Mouse (Mus musculus) heart, postnatal 10 days (tissue): ENCODE results near the gene Dguok. TPM values are rescaled to one million over a fixed set of nuclear protein-coding genes. Genes with fewer than 3 reads are reported as not detected.

Experiments used
- DNase-seq, 2 experiments: peaks; one replicate each; pipeline ENCODE4 v3.0.0; 2021
- intact Hi-C: fragments of 180-260 bp; cut with DNase I; formaldehyde crosslinking; loops from one replicate; pipeline ENCODE4 v1.15.1; 2025
- total RNA-seq, 2 experiments: library from RNA; stranded (reverse); gene quantifications; 2 replicates each; pipeline ENCODE4 v1.2.3; 2021

Gene Dguok
- total RNA-seq, 2 experiments from 2014 or later = 24.0 to 31.1 TPM

- intact Hi-C loops = loop anchor here (5.0 kb wide), 1 partner anchor 47 kb away; no protein-coding TSS in a partner anchor
- no peak for DNase-seq
These were observed 47.6 kb downstream of the Dguok start, which contains the start of gene Tet3 for GRCm38 (mm10) chr6:83459034-83459644. Tet3 (minus strand) TSS chr6:83459084.

- intact Hi-C loops = loop anchor here (5.0 kb wide), 1 partner anchor 45 kb away; no protein-coding TSS in a partner anchor
These were observed 49.6 kb downstream of the Dguok start for GRCm38 (mm10) chr6:83456984-83457810.

GRCm38 (mm10) chr6:83456131-83456983 is 50.4 kb downstream of the Dguok start:
- peak; percentile 82 to 85 for DNase-seq
- intact Hi-C loops = loop anchor here (5.0 kb wide), 1 partner anchor 44 kb away; no protein-coding TSS in a partner anchor

More at GRCm38 (mm10) chr6:83456984-83457810, 49.6 kb downstream of the Dguok start:
- DNase-seq = no peak

GRCm38 (mm10) chr6:83455328-83456130 is 51.2 kb downstream of the Dguok start:
- peak in 1 of 2 experiments; percentile 46 for DNase-seq
- intact Hi-C loops = loop anchor here (2.0 to 5.0 kb wide), 2 partner anchors 43 to 51 kb away; partner anchors contain the start of gene Dguok

DNA sequence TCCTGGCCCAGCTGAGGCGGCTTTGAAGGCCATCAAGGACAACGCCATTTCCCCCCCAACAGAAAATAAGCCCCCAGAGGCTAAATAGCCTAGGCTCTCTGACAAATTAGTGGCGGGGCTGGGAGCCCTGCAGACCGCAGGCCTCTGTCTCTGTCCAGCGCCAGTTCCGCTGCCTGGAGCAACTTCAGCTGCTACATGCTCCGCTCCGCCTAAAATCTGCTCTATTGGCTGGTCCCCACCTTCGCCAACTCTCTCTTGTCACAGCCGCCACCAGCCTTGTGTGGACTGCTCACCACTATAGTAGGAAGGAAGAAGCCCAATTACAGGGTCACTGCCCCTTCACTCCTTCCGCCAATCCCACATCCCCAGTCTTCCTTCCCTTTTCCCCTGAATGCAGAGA is 53.1 kb downstream of the Dguok start:
- intact Hi-C loops = loop anchor here (2.0 kb wide), 1 partner anchor 53 kb away; the partner anchor contains the start of gene Dguok
- peak in 1 of 2 experiments; percentile 27 for DNase-seq

- no peak for DNase-seq
- intact Hi-C loops = no loop called here
These were observed 56.1 kb downstream of the Dguok start for GRCm38 (mm10) chr6:83450451-83451303.

DNA sequence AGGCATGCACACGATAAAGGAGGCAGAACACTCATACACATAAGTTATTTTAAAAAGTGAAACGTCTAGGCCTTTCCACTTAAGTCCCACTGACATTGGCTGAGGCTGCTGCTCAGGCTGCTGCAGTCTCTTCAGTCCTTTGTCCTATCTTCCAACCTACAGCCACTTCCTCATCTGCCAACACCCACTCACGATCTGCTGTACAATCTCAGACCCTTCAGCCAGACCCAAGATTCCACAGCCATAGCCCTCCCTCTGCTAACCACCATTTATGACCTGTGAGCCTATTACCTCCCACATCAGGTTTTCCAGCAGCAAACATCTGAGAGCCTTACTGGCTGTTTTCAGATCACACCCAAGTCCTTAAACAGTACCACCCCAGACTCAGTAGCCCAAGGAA is 57.3 kb downstream of the Dguok start:
- intact Hi-C loops = no loop called here
- DNase-seq = no peak

DNA sequence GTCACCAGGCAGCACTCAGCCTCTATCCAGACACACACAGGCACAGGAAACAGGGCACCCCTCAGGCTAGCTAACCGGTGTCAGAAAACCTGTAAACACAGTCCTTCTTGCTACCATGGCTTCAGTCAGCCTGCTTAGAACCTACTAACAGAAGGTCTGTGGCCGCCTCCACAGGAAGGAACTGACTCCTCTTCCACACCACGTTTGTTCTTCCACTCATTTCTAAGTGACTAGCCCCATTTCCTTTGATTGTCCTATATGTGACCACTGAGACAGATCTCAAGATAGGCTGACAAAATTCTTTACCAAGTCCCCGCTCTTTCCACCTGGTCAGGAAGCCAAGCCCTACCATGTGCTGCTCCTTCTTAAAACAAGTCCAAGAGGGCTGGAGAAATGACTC is 57.9 kb downstream of the Dguok start:
- intact Hi-C loops = no loop called here

GRCm38 (mm10) chr6:83447031-83447430 is 59.7 kb downstream of the Dguok start:
- no peak for DNase-seq
- intact Hi-C loops = no loop called here

More for the DNA sequence above, 57.9 kb downstream of the Dguok start:
- no peak for DNase-seq

DNA sequence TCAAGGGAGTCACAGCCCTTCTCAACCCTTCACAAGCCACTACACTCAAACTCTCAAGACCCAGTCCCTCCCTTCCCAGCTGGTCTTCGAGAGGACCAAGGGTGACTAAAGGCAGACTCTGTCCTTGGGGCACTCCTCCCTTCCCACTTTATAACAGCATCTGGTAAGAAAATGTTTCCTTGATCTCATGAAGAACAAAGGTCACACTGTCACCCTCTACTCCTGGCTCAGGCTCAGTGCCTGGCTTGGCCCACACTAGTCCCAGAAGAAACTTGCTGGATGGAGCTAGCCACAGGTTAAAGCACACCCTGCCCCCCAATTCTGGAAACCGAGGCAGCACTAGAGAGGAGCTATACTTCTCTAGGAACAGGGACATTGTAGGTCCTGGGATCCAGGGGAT is 61.0 kb downstream of the Dguok start:
- no peak for DNase-seq
- intact Hi-C loops = no loop called here

DNA sequence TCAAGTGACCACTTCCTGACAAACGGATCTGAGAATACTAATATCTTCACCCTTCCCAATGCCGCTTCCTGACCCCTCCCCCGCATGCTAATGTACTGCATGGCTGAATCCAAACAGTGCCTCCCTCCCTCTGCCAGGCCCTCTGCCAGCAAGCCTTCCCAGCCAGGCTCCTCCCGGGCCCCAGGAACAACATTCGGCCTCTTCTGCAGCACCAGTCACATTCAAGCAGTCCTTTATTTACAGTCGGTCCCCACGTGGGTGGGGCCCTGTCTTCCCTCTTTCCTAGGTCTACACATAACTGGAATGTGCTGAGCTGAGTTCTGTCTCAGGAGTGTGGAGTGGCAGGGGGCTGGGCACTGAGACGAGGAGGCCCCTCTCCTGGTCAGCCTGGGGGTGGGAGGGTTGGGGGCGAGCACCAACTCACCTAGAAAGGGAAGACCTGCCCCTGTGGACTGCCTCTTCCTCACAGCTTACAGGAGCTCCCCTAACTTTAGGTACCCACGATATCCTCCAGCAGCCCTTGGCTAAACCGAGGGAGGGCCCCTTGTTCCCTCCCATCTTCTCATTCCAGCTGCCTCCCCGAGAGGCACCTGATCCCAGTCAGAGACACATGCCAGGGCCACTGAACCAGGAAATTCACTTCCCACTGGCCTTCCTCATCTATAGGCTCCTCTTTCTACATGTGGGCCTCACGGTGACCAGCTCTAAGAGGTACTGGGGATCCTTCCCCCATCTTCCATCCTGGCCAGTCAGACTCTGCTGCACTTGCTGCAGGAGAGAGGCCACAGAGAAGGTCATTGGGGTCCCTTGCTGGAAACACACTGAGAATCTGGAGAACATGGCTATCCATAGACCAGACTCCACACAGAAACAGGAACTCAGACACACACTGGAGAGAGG is 63.1 kb downstream of the Dguok start:
- peak; percentile 85 to 87 for DNase-seq
- intact Hi-C loops = loop anchor here (5.0 kb wide), 1 partner anchor 64 kb away; the partner anchor contains the start of gene Dguok

- DNase-seq = no peak
- intact Hi-C loops = loop anchor here (5.0 kb wide), 1 partner anchor 65 kb away; the partner anchor contains the start of gene Dguok
These were observed 64.1 kb downstream of the Dguok start for GRCm38 (mm10) chr6:83442639-83443038.

- peak; percentile 92 to 94 for DNase-seq
- intact Hi-C loops = loop anchor here (5.0 kb wide), 1 partner anchor 66 kb away; the partner anchor contains the start of gene Dguok
These were observed 65.3 kb downstream of the Dguok start for GRCm38 (mm10) chr6:83441259-83442061.

- intact Hi-C loops = loop anchor here (5.0 kb wide), 1 partner anchor 67 kb away; the partner anchor contains the start of gene Dguok
- peak; percentile 78 to 82 for DNase-seq
These were observed 66.1 kb downstream of the Dguok start for GRCm38 (mm10) chr6:83440510-83441258.

DNA sequence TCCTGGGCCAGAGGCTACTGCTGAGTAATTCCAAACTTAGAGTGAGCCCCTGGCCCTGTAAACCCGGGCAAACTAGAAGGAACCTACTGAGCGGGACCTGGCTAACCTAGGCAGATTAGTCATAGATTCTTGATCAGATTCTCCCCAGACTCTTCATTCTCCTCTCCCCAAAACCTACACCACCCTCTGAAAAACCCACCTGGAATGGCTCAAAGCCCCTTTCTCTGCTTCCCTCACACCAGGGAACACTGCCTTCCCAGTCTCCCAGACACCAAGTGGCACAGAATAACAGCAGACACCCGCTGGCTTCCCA is 66.6 kb downstream of the Dguok start:
- intact Hi-C loops = loop anchor here (5.0 kb wide), 1 partner anchor 67 kb away; the partner anchor contains the start of gene Dguok
- no peak for DNase-seq

GRCm38 (mm10) chr6:83439781-83440180 is 67.0 kb downstream of the Dguok start:
- no peak for DNase-seq
- intact Hi-C loops = loop anchor here (5.0 kb wide), 1 partner anchor 68 kb away; the partner anchor contains the start of gene Dguok
